Mouse (Mus musculus) B cell, adult (primary cell): ENCODE results near the gene Hpf1. TPM values are rescaled to one million over a fixed set of nuclear protein-coding genes. Genes with fewer than 3 reads are reported as not detected.

ENCODE experiments used
- total RNA-seq: library from RNA; stranded (reverse); gene quantifications from 4 replicates; pipeline ENCODE4 v1.2.4, GENCODE M21; 2023; ENCODE audit not compliant: inconsistent age

Gene Hpf1
- total RNA-seq = 30.2 to 37.0 TPM (median 33.5 TPM) in 4 replicates

GRCm38 (mm10) chr8:60889843-60890519, at the start of gene Hpf1:
Gene Hpf1, plus strand, starts transcription at chr8:60890418.

Other genes with a start within 250 kb of the Hpf1 start
- gene Clcn3, start 92.9 kb downstream of the Hpf1 start, total RNA-seq = 51.8 to 55.6 TPM (median 54.5 TPM) in 4 replicates
- 6.4 to 7.5 TPM (median 7.2 TPM) in 4 replicates for gene Nek1, start 102.8 kb downstream of the Hpf1 start, total RNA-seq